Mouse (Mus musculus): Measurements from ENCODE around the gene 4933424G06Rik. TPM values are rescaled to one million over a fixed set of nuclear protein-coding genes. Genes with fewer than 3 reads are reported as not detected.

4933424G06Rik gene
- total RNA-seq, 2 experiments from 2014 or later, result not detected

DNA sequence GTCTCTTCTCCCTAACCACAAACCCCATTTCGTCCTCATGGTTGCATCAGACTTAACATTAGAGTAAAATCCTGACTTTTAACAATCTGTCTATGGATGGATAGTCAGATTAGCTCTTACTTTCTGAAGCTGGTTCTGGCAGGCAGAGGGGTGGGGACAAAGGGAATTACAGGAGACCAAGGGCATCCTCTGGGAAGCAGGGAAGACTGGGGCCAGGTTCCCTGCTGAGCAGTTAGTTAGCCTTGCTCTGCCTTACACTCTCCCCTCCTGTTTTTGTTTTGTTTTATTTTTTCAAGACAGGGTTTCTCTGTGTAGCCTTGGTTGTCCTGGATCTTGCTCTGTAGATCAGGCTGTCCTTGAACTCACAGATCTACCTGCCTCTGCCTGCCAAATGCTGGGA lies 60.0 kb downstream of the 4933424G06Rik start:
- no peak for DNase-seq

DNA sequence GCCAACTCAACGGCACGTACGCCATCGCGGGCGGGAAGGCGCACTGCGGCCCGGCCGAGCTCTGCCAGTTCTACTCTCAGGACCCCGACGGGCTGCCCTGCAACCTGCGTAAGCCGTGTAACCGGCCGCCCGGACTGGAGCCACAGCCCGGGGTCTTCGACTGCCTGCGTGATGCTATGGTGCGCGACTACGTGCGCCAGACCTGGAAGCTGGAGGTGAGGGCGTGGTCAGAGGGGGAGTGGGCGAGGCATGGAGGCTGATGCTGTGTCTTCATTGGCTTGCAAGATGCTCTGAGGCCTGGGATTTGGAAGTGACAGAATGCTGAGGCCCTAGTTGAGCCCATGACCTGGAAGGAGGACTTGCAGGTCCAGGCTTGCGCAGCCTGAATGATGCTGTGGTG lies 61.0 kb downstream of the 4933424G06Rik start:
- no peak for DNase-seq

DNA sequence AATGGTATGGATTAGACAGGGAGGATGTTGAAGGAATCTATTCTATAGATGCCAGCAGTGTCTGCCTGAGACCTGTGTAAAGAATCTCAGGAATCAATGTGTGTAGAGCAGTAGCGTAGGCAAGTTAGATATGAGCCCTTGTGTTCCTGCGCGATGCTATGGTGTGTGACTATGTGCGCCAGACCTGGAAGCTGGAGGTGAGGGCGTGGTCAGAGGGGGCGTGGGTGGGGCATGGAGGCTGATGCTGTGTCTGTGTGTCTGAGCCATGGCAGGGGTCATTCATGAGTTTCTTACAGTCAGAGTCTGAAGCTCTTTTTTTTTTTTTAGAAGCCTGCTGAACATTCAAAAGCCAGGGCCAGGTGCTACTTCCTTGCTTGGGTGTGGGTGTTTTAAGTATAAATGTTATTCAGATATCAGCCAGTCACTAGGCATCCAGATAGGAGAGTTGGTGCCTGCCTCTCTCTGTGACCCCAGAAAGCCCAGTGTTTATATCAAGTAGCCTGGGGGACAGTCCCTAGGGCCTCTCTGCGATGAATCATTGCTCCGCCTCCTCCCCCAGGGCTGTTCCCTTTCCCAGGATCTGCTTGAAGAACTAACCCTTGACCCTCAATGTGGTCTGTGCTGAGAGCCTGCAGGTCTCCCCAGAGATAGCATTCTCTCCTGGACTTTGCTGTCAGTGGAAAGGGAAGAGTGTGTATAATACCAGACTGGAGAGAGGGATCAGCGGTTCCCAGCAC lies 62.4 kb downstream of the 4933424G06Rik start:
- DNase-seq, result no peak

DNA sequence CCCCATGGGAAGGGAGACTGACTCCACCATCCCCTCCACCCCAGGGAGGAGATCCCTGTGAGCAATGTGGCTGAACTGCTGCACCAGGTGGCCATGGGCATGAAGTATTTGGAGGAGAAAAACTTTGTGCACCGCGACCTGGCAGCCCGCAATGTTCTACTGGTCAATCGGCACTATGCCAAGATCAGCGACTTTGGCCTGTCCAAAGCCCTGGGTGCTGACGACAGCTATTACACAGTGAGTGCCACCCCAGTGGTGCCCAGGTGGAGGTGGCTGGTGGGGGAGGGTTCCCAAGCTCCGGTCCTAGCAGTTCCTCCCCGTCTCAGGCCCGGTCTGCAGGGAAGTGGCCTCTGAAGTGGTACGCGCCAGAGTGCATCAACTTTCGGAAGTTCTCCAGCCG lies 70.8 kb downstream of the 4933424G06Rik start:
- no peak for DNase-seq

DNA sequence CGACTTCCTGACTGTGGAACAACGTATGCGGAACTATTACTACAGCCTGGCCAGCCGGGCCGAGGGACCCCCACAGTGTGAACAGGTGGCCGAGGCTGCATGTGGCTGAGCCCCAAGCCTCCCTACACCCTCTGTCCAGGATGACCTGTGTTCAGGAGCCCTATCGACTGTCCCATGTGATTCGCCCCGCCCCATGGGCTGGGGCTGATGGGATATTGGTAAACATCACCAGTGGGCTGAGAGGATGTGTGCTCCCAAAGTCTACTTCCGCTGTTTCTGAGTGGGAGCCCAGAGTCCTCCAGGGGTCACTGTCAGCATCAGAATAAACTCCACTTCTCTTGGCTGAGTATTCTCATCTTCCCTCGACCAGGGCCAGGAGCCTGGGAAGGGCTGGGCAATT lies 72.5 kb downstream of the 4933424G06Rik start:
- no peak for DNase-seq

DNA sequence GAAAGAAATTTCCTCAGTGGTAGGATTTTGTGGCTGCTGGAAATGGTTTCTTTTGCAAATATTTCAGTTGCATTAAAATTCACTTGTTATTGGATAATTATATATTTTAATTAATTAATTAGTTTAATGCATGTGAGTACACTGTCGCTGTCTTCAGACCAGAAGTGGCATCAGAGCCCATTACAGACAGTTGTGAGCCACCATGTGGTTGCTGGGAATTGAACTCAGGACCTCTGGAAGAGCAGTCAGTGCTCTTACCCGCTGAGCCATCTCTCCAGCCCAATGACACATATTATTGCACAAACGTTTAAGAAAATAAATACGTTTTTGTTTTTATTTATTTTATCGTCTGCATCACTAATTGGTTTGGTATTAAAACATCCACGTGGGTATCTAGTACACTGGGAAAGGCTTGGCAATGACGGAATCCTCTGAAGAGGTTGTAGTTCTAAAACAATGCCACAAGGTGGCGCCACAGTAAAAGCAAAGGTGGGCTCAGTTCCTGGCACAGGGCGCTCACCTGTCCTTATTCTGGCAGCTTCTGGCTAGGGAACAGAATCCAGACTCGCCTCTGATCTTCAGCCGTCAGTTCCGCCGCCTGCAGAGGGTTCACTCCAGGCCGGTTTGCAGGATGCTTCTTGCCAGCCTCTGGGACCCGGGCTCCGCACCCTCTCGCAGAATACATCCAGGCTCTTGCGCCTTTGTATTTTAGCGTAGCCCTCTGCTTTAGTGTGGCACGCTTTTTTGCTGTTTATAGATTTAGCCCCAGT lies 74.6 kb downstream of the 4933424G06Rik start:
- peak; percentile 75 for DNase-seq

DNA sequence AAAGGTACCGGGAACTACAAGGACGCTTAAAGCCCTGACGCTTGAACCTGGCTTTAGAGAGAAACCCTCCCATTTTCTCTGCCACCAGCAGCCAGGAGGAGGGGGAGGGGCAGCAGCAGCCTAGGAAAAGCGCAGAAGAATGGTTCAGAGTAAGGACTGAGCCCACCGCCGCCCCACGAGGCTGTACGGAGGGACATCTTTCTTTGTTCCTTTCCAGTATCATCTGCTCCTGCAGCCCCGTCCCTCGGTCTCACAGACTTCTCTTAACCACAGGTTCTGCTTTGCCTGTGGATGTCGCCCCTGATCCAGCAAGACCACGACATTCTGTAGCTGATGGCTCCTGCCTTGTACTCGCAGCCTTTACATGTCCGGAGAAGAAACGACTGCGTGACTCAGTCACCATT lies 75.3 kb downstream of the 4933424G06Rik start:
- DNase-seq, result peak; percentile 35

DNA sequence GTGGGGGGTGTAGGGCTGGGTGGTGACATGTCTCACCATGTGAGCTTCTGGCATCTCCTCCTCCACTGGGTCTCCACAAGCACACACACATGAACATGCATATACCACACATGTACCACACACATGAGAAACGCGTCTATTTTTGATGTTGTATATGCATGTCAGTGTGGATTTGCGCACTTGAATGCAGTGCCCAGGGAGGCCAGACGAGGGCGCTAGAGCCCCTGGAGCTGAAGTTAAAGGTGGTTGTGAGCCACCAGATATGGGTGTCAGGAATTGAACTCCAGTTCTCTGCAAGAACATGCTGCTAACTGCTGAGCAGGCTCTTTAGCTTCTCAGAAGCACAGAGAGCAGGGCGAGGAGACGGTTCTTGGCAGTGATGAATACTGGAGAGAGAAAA lies 76.4 kb downstream of the 4933424G06Rik start:
- DNase-seq, result no peak

DNA sequence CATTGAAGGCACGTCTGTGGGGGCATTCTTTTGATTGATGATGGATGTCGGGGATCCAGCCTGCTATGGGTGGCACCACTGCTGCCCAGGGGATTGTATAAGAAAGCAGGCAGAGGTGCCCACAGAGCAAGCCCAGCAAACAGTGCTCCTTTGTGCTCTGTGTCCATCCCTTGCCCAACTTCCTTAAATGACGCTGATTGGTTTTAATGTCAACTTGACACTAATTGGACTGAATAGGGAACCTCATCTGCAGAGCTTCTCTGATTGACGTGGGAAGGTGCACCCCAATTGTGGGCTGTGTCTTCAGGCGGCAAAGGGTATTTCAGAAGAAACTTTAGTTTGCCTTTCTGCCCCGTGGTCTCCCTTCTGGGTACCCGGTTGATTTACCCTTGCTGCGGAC lies 79.5 kb downstream of the 4933424G06Rik start:
- no peak for DNase-seq

DNA sequence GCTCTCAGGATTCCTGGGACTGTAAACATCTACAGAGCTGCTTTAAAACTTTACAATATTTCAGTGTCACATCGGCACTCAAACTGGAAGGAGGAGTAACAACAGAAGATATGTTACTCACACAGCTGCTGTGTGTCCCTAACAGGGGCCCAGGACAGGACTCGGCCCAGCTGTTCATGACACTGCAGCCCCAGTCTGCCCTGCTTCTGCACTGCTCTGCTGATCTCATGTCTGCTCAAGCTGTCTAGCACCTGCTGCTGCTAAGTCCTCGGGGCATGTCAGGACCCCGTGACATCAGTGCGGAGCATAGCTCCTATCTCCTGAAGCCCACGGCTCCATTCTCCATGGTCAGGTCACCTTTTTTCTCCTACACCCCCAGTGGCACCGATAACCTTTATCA lies 86.8 kb downstream of the 4933424G06Rik start:
- no peak for DNase-seq

DNA sequence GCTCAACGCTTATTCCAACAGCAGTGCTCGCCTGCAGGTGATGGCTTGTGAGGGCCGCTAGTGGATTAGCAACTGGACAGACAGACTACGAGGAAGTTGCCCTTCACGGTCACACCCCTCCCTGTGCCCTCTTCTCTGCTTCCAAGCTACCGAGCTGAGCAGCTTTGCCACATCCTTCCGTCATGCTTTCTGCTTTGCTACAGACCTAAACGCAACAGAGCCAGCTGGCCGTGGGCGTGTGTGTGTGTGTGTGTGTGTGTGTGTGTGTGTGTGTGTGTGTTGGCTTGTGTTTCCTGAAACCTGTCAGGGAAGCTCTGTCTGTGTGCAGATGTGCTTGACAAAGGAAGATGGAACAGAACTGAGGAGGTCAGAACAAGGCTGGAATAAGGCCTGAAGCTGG lies 87.5 kb downstream of the 4933424G06Rik start:
- no peak for DNase-seq

DNA sequence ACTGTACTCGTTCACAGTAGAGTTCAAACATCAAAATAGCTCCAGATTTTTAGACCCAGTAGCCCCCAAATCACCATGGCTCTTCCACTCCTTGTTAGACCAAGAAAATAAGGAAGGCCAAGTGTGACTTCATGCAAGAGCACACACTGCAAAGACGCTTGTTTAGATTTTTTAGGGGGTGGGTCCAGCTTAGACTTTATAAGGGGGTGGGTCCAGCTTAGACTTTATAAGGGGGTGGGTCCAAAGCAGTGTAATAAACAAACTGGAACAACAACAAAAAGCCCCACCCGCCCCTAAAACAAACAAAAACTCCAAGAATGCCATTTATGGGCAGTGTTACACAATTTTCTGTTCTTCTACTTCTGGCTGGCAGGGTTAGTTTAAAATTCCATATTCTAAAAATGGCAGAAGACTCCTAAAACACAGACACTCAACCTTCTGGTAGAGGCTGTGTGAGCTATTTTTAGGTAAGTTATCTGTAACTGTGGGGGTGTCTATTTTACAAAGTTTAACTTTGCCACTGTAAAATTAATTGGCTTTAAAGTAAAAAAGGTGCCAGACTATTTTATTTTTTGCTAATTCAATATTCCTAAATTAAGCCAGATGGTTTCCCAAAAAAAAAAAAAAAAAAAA lies 90.5 kb downstream of the 4933424G06Rik start:
- DNase-seq, result no peak

DNA sequence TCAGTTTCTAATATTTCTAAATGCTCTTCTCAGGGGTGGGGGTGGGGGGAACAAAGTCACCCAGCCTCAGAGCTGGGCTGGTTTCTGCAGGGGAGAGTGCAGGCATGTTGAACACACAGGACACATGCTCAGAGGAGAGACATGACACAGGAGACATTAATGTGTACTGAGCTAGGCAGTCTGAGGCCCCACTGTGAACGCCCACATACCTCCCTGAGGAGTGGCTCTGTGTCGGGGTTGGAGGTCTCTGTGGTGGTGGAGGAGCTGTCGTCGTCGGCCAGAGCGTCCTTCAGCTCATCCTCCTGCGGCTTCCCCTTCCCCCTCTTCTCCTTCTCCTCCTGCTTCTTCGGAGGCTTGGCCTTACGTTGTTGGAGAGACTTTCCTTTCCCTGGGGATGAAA lies 94.3 kb downstream of the 4933424G06Rik start:
- no peak for DNase-seq

DNA sequence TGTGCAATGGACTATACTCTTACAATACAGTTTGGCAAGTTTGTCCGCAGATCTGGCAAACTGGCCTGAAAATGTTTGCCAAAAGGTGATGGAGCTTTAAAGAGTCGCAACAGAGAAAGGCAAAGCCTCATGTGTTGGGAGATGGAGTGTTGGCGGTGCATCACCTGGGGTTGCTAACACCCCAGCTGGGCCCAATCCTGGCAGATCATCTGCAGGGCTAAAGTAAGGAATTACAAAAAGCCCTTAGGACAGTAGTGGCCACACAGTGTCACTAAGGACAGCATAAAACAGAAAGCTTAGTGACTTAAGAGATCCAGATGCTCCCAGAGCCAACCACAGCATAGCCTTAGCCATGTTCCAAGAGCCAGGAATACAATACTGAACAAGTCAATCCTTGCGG lies 94.9 kb downstream of the 4933424G06Rik start:
- no peak for DNase-seq

DNA sequence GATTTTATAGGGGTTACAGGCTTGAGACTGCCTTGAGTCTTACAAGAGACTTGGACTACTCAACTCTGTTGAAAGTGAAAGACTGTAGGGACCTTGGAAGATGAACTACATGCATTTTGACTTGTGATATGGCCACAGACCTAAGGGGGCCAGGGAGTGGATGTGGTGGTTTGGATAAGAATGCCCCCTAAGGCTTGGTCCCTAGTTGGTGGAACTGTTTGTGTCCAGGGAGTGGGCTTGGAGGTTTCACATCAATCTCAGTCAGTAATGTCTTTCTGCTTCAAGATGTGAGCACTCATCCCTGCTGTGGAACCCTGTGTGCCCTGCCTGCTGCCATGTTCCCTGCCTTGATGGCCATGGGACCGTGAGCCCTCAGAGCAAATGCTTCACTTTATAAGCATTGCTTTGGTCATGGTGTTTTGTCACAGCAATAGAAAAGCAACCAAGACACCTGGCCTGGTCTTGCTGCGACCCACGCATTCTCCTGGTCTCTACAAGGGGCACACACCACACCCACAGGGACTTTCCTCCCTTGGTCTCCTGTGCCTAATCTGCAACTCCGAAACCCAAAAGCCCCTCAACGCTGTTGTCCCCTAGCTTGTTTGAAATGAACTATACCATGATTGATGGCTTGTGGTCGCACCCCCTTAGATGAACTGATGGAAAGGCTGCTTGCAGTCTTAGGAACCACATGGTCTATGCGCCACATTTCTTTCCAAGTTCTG lies 96.4 kb downstream of the 4933424G06Rik start:
- no peak for DNase-seq

DNA sequence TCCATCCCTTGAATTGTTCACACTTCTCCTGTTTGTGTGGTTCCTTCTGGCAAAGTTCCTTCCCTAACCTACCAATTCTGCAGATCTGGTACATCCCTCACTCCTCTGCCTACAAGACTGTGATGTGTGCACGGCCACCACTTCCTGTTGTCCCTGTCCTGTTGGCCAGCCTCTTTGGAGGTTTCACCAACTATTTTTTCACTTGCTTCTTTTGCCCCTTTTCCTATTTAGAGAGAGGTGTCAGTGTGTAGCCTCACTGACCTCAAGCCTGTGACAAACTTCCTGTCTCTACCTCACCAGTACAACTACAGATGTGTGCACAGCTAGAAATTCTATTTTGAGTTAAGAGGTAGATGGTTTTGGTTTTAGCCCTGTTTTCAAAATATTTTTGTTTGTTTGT lies 97.1 kb downstream of the 4933424G06Rik start:
- DNase-seq, result no peak

Small RNAs within 50 kb of the gene (microRNA-seq; reads per million reads assigned to microRNA genes)
- 0 reads per million in 2 experiments for gene Gm24133

Other genes starting within 250 kb of the 4933424G06Rik start
- 1 to 10 TPM; 4.3 to 5.7 TPM for gene Cnnm4, start 238.5 kb upstream of the 4933424G06Rik start, total RNA-seq (2021)
- 10 to 100 TPM; 14.5 to 18.2 TPM for gene Cnnm3, start 198.3 kb upstream of the 4933424G06Rik start, total RNA-seq (2021)
- 100 to 1,000 TPM; 419 to 469 TPM for gene Ankrd23, start 173.3 kb upstream of the 4933424G06Rik start, total RNA-seq (2021)
- 100 to 1,000 TPM; 193 to 229 TPM for gene Gm42417, start 170.7 kb upstream of the 4933424G06Rik start, total RNA-seq (2021)
- gene Ankrd39, start 162.7 kb upstream of the 4933424G06Rik start, total RNA-seq (2021), result 10 to 100 TPM; 10.9 to 11.4 TPM
- gene Sema4c, start 151.8 kb upstream of the 4933424G06Rik start, total RNA-seq (2021), result 10 to 100 TPM; 16.3 to 22.4 TPM
- 1 to 10 TPM; 3.0 to 3.1 TPM for gene Fam178b, start 27.0 kb upstream of the 4933424G06Rik start, total RNA-seq (2021)
- 1,000 to 10,000 TPM; 1,243 to 1,338 TPM for gene Cox5b, start 18.7 kb upstream of the 4933424G06Rik start, total RNA-seq (2021)
- 100 to 1,000 TPM; 134 to 146 TPM for gene Actr1b, start 4.3 kb downstream of the 4933424G06Rik start, total RNA-seq (2021)
- gene Zap70, start 51.6 kb downstream of the 4933424G06Rik start, total RNA-seq (2021), result under 1 TPM; 0.34 to 0.38 TPM
- gene Tmem131, start 233.5 kb downstream of the 4933424G06Rik start, total RNA-seq (2021), result 10 to 100 TPM; 44.4 to 58.3 TPM

All from gastrocnemius, postnatal 10 days (tissue).